Mouse (Mus musculus): ENCODE measurements around the gene Hist1h3g. TPM values are rescaled to one million over a fixed set of nuclear protein-coding genes. Genes with fewer than 3 reads are reported as not detected.
A peak's percentile ranks its signal among the peaks of the same experiment; 100 is the strongest.
"Not testable (repeated sequence)": the region's sequence is repeated elsewhere in the genome, so short reads cannot be mapped to it uniquely, and the experiment has no call there.

The Hist1h3g gene
- polyA plus RNA-seq, 1 experiment from 2014 or later: 1.6 TPM

- Histone ChIP-seq H3K27ac (no peak overlapping the region), H3K27me3 (no peaks in the 10 kb centered on the region), H3K9me3 (replicated peaks) (no peaks in the 10 kb centered on the region), H3K9ac (no peak overlapping the region), H3K4me2 (no peak overlapping the region), H3K4me3 (no peak overlapping the region), H3K4me1 (replicated peaks) (peaks cover 26% of the 10 kb centered on the region), H3K36me3 (no peaks in the 10 kb centered on the region)
- ATAC-seq (replicated peaks; ENCODE audit: insufficient number of reproducible peaks, insufficient read depth, low FRiP score, low read depth): no peak
- WGBS: 77% methylated on average over 5 of the region's 5 CpGs
These were observed 3.0 kb downstream of the Hist1h3g start for GRCm38 (mm10) chr13:23538249-23538648.

GRCm38 (mm10) chr13:23539821-23540220 is 4.6 kb downstream of the Hist1h3g start:
- H3K36me3 ChIP-seq: not testable (repeated sequence)
- WGBS: 47% methylated on average over 1 of the region's 1 CpGs

GRCm38 (mm10) chr13:23541497-23541896 is 6.3 kb downstream of the Hist1h3g start:
- Histone ChIP-seq H3K27me3 (no peaks in the 10 kb centered on the region), H3K27ac (no peak overlapping the region), H3K4me2 (no peak overlapping the region), H3K36me3 (no peaks in the 10 kb centered on the region), H3K9me3 (replicated peaks) (no peaks in the 10 kb centered on the region), H3K4me1 (replicated peaks) (peaks cover 11% of the 10 kb centered on the region), H3K4me3 (no peak overlapping the region), H3K9ac (no peak overlapping the region)
- ATAC-seq (replicated peaks; ENCODE audit: insufficient number of reproducible peaks, insufficient read depth, low FRiP score, low read depth): no peak
- WGBS: 74% methylated on average over 3 of the region's 3 CpGs

More at GRCm38 (mm10) chr13:23539821-23540220, 4.6 kb downstream of the Hist1h3g start:
- not testable (repeated sequence) for H3K9ac ChIP-seq; H3K27me3 ChIP-seq; H3K27ac ChIP-seq; H3K9me3 ChIP-seq (replicated peaks); H3K4me3 ChIP-seq; ATAC-seq (replicated peaks; ENCODE audit: insufficient number of reproducible peaks, insufficient read depth, low FRiP score, low read depth); H3K4me2 ChIP-seq
- peaks cover 16% of the 10 kb centered on the region for H3K4me1 ChIP-seq (replicated peaks)

- Histone ChIP-seq H3K27ac (peak overlapping the region; percentile 87), H3K9ac (peak overlapping the region; percentile 52), H3K4me3 (peak overlapping the region; percentile 58), H3K4me2 (peak overlapping the region; percentile 77)
- H3K9me3 ChIP-seq (replicated peaks); H3K36me3 ChIP-seq; ATAC-seq (replicated peaks; ENCODE audit: insufficient number of reproducible peaks, insufficient read depth, low FRiP score, low read depth); H3K4me1 ChIP-seq (replicated peaks); H3K27me3 ChIP-seq: not testable (repeated sequence)
- 19% methylated on average over 3 of the region's 3 CpGs for WGBS
These were observed 7.2 kb downstream of the Hist1h3g start for GRCm38 (mm10) chr13:23542225-23542980.

- not testable (repeated sequence) for H3K27me3 ChIP-seq; H3K9me3 ChIP-seq (replicated peaks); H3K36me3 ChIP-seq; H3K4me1 ChIP-seq (replicated peaks)
- ATAC-seq (replicated peaks; ENCODE audit: insufficient number of reproducible peaks, insufficient read depth, low FRiP score, low read depth): peak; percentile 91
- under 1% methylated on average over 39 of the region's 42 CpGs for WGBS
- Histone ChIP-seq H3K27ac (peak within 1 kb of the TSS; percentile 92), H3K4me3 (peak within 1 kb of the TSS; percentile 58), H3K9ac (peak within 1 kb of the TSS; percentile 53), H3K4me2 (peak within 1 kb of the TSS; percentile 77)
These were observed 7.9 kb downstream of the Hist1h3g start, which contains the start of gene Hist1h2bh for GRCm38 (mm10) chr13:23542999-23543607. TSS of gene Hist1h2bh (minus strand) at chr13:23543392.

- H3K9ac ChIP-seq: peak within 1 kb of the TSS; percentile 65
These were observed 9.0 kb downstream of the Hist1h3g start, which contains the start of gene Hist1h3f for GRCm38 (mm10) chr13:23543965-23544786. TSS of gene Hist1h3f (plus strand) at chr13:23544052.

GRCm38 (mm10) chr13:23544787-23545120 is 9.5 kb downstream of the Hist1h3g start:
- Histone ChIP-seq H3K4me2 (peak overlapping the region; percentile 77), H3K27ac (peak overlapping the region; percentile 92), H3K4me3 (peak overlapping the region; percentile 58), H3K9ac (0 out of 2 replicates have a peak overlapping the region, but pooled peaks have one; percentile 33)
- not testable (repeated sequence) for H3K9me3 ChIP-seq (replicated peaks); H3K36me3 ChIP-seq; H3K27me3 ChIP-seq; H3K4me1 ChIP-seq (replicated peaks)
- peak; percentile 5; the same call in 1 of the 2 replicates for ATAC-seq (replicated peaks; ENCODE audit: insufficient number of reproducible peaks, insufficient read depth, low FRiP score, low read depth)
- 0% methylated on average over 14 of the region's 14 CpGs for WGBS

More at GRCm38 (mm10) chr13:23543965-23544786, 9.0 kb downstream of the Hist1h3g start, which contains the start of gene Hist1h3f:
- H3K4me2 ChIP-seq: peak within 1 kb of the TSS; percentile 77
- no peaks in the 10 kb centered on the region for H3K9me3 ChIP-seq (replicated peaks)
- H3K36me3 ChIP-seq: no peaks in the 10 kb centered on the region
- WGBS: 1% methylated on average over 27 of the region's 45 CpGs
- peak within 1 kb of the TSS; percentile 58 for H3K4me3 ChIP-seq
- no peaks in the 10 kb centered on the region for H3K27me3 ChIP-seq
- ATAC-seq (replicated peaks; ENCODE audit: insufficient number of reproducible peaks, insufficient read depth, low FRiP score, low read depth): peak; percentile 88
- peaks cover 5% of the 10 kb centered on the region; the same call in 1 of the 2 replicates for H3K4me1 ChIP-seq (replicated peaks)
- peak within 1 kb of the TSS; percentile 92 for H3K27ac ChIP-seq

GRCm38 (mm10) chr13:23546694-23547093 is 11.5 kb downstream of the Hist1h3g start:
- Histone ChIP-seq H3K4me1 (replicated peaks) (peaks cover 13% of the 10 kb centered on the region), H3K4me2 (no peak overlapping the region), H3K27ac (no peak overlapping the region), H3K9me3 (replicated peaks) (no peaks in the 10 kb centered on the region), H3K27me3 (no peaks in the 10 kb centered on the region), H3K36me3 (no peaks in the 10 kb centered on the region), H3K9ac (no peak overlapping the region), H3K4me3 (no peak overlapping the region)
- ATAC-seq (replicated peaks; ENCODE audit: insufficient number of reproducible peaks, insufficient read depth, low FRiP score, low read depth): no peak
- WGBS: 61% methylated on average over 5 of the region's 5 CpGs

- no peak for ATAC-seq (replicated peaks; ENCODE audit: insufficient number of reproducible peaks, insufficient read depth, low FRiP score, low read depth)
- WGBS: 6% methylated on average over 3 of the region's 3 CpGs
- H3K4me2 ChIP-seq: peak overlapping the region; percentile 75
These were observed 15.5 kb downstream of the Hist1h3g start for GRCm38 (mm10) chr13:23550761-23551145.

GRCm38 (mm10) chr13:23551146-23551834 is 16.1 kb downstream of the Hist1h3g start, which contains the start of gene Hist1h4f:
TSS of gene Hist1h4f (minus strand) at chr13:23551648.
- under 1% methylated on average over 47 of the region's 47 CpGs for WGBS
- peak within 1 kb of the TSS; percentile 91 for H3K27ac ChIP-seq
- peaks cover 18% of the 10 kb centered on the region for H3K4me1 ChIP-seq (replicated peaks)
- peak; percentile 84 for ATAC-seq (replicated peaks; ENCODE audit: insufficient number of reproducible peaks, insufficient read depth, low FRiP score, low read depth)
- peak within 1 kb of the TSS; percentile 75 for H3K4me2 ChIP-seq
- H3K4me3 ChIP-seq: peak within 1 kb of the TSS; percentile 53
- H3K36me3 ChIP-seq; H3K9me3 ChIP-seq (replicated peaks); H3K27me3 ChIP-seq: not testable (repeated sequence)
- peak within 1 kb of the TSS; percentile 57 for H3K9ac ChIP-seq

More at GRCm38 (mm10) chr13:23550761-23551145, 15.5 kb downstream of the Hist1h3g start:
- Histone ChIP-seq H3K9me3 (replicated peaks) (no peaks in the 10 kb centered on the region), H3K4me3 (peak overlapping the region; percentile 53), H3K27ac (peak overlapping the region; percentile 91), H3K27me3 (no peaks in the 10 kb centered on the region), H3K9ac (peak overlapping the region; percentile 57), H3K36me3 (no peaks in the 10 kb centered on the region), H3K4me1 (replicated peaks) (peaks cover 18% of the 10 kb centered on the region)

All from heart, embryonic 15.5 days (tissue).